Mouse (Mus musculus) spleen, adult 18-20 months (tissue): Measurements from ENCODE around the gene Myt1.

Source experiments
- DNase-seq, 2 experiments: peaks; one replicate each; pipeline ENCODE4 v3.0.0; 2022; ENCODE audit warnings: mixed read lengths in 2 of 2

Gene Myt1

DNA sequence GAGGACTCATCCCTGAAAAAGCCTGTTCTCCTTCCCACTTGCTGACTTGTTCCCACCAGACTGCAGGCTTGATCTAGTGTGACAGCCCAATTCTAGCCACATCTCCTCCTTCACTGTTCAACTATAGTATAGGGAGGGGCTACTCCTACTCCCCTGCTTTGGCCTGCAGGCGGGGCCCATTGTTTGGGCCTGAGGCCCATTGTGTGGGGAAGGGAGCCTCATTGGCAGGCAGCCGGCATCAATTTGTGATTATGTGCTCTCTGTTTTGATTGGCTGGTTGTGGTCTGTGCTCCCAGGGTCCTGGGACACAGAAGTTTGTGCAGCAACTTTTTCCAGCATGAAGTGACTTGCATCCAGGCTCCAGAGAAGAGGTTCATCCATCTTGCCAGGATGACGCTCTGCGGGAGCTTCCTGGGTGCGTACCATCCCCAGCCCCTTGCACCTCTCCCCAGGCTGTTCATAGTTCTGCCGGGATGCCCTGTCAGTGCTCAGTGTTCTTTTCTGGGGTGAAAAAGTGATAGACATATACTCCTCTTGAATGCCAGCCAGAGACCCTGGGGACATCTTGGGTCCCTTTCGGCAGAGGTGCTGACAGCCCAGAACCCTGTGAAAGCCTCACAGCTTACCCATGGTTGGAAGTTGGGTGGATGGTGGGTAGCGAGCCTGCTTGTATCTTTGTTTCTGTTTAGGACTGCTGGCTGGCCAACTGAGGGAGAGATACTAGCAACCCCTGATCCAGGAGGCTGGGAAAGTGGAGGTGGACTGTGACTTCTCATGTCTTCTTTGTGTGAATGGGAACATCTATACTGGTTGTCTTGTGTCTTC lies at the start of gene Myt1:
Myt1 (plus strand) TSS at position 327 of the 825 bp plus-strand sequence.
- DNase-seq = no peak

DNA sequence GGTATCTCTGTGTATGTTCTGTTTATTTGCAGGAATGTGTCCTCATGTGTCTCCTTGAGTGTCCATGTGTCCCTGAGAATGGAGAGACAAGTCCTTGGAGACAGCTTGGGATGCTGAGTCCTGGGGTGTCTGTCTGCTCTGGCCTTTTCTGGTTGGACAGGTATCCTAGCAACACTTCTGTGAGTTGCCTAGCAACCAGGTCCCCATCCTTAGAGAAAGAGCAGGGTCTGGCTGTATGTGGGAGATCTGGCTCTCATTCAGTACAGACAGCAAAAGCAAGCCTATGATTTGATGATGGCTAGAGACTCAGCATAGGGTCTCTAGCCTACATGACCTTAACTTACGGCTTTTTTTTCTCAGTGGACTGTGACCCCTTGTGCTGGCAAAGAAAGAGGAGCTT lies 49.4 kb upstream of the Myt1 start:
- no peak for DNase-seq

DNA sequence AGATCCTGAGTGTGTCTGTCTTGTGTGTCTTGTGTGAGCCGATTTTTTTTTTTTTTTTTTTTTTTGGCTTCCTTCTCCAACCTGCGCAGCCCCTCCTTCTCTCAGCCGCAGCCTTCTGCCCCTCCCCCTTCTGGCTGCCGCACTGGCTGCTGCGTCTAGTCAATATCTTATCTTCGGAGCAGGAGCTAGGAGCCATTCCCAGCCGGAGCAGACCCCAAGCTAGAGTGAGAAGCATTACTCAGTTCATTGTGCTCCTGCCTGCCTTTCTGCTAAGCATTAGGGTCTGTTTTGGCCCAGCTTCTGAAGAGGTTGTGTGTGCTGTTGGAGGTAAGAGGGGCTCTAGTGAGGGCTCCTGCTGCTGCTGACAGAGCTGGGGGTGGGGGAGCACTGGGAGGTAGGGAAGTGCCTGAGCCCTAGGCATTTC lies 48.2 kb upstream of the Myt1 start, which contains the start of gene Oprl1:
Oprl1 (plus strand) TSS at position 114 of the 424 bp plus-strand sequence.
- no peak for DNase-seq

DNA sequence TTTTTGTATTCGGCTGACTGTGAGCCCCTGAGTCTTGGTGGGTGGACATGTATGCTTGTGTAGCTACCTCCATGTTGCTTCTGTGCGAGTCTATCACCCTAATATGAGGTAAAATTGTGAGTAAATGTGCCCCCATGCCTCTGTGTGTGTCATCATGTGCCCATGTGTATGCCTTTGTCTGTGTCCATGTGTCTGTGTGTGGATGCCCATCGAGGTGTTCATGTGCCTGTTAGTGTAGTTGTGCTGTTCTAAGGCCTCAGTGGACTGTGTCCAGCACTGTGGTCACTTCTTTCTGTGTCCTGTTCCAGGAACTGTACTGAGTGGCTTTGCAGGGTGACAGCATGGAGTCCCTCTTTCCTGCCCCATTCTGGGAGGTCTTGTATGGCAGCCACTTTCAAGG lies 47.8 kb upstream of the Myt1 start:
- no peak for DNase-seq

DNA sequence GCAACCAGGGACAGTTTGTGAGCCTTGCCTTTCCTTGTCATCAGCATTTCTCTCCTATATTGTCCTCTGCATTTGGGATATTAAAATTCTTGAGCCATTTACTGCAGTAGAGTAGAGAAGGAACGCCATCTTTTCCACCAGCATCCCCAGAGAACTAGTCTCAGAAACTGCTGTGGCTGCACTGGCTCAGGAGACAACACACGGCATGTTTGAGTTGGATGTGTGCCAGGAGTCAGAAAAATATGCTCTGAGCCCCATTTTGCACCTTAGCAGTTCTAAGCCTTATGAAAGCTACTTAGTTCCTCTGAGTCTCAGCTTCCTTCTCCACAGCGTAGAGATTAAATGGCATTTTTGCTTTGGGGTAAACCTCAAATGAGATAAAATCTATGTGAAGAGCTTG lies 46.1 kb upstream of the Myt1 start:
- DNase-seq = no peak

DNA sequence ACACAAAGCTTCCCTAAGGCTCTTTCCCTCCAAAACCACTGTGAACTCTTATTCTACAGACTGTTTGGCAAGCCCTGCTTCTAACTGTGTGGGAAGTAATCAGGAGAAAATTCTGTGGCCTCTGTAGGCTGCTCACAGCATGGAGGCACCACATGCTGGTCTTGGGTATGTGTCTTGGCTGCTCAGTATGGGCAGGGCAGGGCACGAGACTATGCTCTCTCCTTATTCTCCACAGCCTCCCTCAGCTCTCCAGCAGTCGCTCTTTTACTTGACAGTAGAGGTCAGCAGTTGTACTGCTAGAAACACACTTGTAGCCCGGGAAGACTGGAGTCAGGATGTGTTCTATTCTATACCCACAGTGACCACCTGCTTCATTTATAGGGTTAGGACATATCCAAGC lies 43.1 kb upstream of the Myt1 start:
- no peak for DNase-seq

DNA sequence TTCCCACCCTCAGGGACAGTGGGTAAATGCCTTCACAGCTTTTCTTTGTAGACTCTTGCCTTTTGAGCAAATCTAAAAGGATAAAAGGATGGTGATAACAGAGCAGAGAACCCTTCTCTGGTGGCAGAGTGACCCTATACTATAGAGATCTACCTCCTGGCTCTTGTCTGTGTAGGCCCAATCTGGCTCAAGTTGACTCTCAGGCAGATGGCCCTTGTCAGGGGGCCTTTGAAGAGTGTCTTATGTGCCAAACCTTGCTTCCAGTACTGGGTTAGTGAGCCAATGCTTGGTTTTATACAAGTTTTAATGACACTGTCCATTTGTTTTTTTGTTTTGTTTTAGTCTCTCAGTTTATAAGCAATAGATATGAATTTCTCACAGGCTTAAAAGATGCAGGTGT lies 41.9 kb upstream of the Myt1 start:
- DNase-seq = no peak

DNA sequence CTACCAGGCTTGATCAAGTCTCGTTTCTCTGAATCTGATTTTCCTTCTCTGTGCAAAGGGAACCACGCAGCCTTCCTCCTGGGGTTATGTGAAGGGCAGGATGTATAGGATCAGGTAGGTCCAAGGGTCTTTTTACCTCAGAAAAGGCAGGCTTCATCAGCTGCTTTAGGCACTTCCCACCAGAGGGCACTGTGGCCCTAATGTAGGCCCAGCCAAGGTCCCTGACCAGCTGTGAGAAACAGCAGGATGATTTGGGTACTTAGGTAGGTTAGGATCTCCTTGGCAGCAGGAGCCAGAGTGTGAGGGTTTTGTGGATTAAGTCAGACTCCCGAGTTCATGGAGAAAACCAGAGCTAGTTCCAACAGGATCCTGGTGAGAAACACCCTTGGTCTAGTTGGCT lies 40.9 kb upstream of the Myt1 start:
- peak in 1 of 2 experiments; percentile 15 for DNase-seq

DNA sequence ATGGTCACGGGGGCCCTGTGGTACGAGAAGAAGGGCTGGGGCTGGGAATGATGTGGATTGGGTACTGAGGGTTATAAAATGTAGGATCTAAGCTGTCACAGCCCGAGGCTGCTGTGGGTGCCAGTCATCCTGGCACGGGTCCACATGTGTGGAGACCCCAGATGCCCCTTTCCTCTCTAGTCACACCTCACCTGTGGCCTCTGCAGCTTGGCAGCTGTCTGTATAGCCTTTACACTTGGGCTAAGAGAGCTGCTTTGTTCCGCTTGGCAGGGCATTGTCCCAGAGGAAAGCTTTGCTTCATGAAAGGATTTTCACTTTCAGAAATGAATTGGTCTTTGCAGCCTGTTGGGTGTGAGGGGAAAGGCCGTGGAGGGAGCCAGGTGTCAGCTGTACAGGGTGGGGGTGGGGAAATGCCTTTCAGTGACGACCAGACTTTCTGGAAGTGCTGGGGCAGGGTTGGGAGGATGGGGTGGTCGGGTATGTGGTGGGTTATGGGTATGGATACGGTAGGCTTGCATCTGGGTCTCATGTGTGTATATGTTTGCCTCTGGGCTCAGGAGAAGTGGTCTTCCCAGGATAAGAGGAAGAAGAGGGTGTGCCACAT lies 35.4 kb upstream of the Myt1 start:
- no peak for DNase-seq

DNA sequence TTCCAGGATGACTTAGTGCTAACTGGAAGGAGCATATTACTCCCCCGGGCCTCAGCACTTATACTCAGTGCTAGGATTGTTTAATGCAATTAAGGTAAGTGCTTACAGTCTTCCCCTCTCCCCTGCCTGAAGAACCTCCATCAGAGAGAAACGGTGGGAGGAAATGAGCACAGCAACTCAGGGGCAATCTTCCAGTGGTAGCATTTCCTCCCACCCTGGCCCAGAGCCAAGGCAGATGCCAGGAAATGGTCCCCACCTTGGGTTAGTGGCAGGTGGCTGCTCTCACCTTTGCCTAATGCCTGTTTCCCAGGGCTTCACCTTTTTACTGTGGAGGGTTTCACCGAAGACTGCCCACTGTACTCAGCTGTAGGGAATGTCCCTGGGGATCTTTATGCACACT lies 33.1 kb upstream of the Myt1 start:
- no peak for DNase-seq

DNA sequence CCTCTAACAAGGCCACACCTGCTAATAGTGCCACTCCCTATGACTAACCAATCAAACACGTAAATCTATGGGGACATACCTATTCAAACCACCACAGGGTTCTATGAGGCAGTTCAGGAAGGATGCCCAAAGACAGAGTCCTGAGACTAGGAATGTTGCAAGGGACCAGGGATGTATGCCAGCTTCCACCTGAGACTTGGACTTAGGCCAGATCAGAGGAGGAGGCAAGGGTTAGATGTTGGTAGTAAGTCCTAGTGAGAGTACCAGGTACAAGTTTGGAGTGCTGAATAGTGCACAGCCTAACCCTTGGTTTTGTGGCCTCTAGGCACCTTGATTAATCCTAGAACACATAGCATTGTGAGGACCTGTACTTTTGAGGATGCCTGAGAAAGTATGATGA lies 10.5 kb upstream of the Myt1 start:
- DNase-seq = no peak

DNA sequence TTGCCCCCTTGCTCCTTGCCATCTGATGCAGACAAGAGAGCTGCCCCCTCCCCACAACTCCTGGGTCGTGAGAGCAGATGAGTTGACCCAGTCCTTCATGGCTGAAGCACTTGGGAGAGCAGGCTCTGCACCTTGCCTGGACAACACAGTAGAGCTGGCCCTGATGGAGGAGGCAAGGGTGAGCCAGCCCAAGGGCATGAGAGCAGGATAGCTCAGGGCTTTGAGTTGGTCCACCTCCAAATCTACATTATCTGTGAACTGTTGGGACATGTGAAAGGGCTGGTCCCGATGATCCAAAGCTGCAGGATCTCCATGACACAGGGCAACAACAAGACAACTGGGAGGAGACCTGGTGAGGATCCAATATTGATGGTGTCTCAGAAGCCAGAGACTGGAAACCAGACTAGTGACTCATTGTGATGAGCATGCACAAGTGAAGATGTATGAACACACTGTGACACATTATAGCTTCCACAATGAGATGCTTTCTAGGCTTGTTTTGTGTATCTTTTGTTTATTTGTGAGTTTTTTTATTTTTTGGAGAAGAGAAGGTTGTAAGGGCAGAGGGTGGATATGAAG lies 4.9 kb upstream of the Myt1 start:
- DNase-seq = no peak

DNA sequence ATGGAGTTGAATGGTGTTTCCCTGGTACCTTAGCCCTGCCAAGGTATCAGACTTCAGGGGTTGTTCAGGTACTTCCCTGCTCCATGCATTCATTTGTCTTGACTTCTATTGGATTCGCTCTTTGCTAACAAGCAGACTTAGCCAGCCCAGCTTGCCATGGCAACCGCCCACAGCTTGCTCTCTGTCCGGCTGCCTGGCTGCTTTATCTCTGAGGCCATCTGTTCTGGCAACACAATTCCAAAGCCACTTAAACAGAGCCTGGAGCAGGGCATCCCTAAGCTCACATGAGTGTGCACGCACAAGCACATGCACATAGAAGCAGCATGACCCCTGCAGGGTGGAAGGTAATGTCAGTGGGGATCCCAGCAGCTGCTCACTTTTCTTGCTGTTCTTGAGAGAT lies 4.1 kb upstream of the Myt1 start:
- no peak for DNase-seq

DNA sequence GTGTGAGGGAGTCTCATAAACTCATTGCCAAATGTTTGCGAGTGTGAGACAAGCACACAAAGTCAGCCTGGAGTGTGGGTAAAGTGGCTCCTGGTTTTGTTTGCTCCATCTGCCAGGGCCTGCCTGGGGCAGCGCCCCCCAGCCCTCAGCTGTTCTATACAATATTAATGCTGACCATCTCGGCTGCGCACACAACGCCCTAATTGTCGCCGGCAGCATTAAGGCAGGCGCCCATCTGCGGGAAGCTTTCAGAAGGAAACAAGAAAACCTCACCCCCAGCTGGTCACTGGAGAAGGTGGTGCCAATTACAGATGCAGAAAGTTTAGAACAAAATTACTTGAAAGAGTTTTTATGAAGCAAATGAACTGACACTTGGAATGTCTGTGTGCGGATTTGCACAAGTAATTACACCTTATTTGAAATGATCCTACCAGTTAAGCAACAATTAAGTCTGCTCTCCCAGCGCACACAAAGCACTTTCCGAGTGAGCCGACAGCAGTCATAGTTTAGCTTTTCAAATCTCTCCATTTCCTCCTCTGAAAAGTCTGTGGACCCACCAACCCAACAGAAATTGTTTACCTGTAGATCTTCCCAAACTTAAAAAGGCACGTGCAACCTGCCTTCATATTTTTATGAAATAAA lies 875 bp downstream of the Myt1 start:
- DNase-seq = no peak

DNA sequence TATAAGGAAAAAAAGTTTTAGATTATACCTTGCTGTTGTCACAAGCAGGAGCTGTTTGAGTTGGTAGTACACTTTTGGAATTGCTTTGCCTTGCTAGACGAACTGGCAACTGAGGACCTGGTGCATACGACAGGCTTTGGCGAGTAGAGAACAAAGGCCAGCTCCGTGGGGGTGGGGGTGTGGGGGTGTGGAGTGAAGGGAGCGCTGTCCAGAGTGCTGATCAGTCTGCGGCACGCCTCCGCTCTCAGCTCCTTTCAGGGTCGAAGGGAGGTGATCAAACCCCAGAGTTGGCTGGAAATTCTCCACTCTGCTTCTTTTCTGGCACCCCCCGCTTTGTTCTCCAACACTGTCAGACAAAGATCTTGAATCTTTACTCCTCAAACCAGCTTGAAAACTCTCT lies 1.5 kb downstream of the Myt1 start:
- DNase-seq = no peak

DNA sequence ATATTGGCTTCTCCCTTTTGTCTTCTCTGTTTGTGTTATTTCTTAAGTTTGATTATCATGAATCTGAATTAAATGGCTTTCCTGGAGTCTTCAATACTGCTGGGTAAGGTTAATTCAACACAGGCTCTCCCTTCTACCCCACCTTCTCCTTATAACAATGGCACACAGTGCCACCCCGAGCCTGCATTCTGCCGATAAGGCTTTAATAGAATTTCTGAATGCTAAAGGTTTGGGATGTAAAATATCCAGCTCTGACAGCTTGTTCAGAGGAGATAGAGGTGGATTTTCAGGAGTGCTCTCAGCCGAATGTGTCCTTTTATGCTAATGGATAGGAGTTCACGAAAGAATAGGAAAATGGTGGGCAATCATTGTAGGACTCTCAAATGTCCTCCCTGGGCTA lies 2.1 kb downstream of the Myt1 start:
- no peak for DNase-seq

DNA sequence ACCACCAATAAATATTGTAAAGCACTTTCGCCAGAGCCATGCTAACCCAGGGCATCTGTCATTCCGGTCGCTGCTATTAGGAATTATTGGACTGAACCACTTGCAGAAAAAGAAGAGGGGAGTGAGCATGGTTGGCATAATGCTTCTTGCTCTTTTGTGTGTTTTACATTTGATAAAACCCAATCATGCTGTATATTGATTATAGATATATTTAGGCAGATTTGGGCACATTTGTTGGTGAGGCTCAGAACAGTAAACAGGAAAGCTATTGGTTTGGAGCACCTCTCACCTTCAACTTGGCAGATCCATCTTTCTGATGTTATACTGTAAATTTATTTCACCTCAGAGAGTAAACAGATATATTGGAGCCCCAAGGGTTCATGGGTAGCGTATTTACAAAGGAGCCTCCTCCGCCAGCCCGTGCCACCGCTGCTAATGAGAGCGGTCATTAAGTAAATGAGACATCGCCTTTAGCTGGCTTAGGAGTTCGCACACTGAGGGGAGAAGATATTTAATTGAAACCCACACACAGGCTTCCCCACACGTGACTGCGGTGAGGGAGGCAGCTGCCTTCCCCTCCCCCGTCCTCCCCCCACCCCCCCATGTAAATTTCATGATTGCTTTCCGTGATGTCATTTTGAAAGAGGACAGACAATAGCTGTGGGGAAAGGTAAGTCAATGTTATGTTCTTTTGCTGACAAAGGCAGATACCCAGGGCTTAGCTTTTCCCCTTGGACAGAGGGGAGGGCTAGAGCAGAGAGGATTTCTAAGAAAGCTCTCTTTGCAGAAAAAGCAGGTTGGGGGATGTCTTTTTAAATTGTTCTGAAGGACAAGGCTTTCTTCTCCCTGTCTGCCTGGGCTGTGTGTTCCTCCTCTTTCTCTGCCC lies 3.8 kb downstream of the Myt1 start:
- no peak for DNase-seq

DNA sequence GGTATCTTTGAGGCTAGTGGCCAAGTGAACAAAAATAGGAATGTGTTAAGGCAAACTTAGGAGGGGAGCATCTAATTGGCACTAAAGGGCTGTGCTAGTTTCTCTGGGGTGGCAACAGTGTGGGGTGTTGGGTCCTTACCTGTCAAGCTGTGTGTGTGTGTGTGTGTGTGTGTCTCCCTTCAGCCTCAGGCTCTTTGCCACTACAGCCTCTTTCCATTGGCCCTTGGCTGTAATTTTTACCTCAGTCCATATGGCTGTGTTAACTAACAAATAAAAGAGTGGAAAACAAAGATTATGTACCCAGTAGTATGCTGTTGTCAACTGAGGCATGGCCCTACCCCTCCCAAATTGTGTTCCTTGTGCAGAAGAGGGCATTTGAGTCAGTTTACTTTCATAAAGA lies 5.3 kb downstream of the Myt1 start:
- DNase-seq = no peak

DNA sequence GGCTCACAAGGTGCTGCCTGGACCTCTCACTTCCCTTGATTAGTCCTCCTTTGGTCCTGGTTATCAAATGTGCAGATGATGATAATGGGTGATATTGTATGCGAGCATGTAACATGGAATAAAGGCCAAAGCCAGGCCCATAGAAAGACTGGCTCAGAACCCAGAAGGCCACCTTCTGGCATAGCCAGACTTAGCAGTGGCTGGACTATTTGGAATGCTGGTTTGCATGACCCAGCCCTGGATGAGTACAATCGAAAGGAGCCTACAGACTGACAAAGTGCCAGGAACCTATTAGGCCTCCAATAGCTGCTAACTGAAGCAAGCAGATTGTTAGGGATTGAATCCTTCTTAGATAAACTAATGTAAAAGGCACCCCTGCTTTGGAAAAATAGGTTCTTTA lies 6.3 kb downstream of the Myt1 start:
- DNase-seq = no peak

DNA sequence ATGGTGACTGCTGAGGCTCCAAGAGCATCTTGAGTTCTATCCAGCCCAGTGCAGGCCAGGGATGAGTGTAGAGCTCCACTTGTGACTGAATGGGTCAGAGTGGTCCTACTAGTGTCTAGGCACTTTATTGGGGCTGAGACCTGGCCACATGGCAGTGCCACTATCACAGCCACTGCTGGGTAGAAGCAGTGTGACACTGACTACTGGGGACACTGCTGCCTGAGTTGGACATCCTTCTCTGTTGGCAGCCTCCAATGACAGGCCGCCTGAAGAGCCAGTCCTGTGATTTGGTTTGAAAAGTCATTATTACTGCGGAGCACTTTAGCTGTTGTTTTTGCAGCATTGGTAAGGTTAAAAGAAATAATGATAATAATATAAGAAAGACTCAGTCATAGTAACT lies 10.1 kb downstream of the Myt1 start:
- DNase-seq = no peak

DNA sequence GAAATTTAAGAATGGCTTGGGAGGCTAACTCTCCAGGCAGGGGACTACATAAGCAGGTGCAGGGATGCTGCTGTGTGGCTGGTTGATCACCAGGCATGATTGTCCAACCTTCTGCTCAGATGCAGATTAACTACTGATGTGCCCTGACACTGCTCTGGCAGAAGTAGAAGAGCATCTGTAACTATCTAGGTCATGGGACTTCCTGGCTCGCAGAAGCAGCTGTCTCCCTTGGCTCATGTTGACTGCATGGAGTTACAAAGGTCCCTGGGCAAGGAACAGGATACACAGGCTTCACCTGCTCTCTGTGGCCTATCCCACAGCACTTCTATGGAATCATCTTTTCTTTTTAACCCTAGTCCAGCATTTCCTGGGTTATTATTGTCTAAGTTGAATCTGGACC lies 12.7 kb downstream of the Myt1 start:
- no peak for DNase-seq

DNA sequence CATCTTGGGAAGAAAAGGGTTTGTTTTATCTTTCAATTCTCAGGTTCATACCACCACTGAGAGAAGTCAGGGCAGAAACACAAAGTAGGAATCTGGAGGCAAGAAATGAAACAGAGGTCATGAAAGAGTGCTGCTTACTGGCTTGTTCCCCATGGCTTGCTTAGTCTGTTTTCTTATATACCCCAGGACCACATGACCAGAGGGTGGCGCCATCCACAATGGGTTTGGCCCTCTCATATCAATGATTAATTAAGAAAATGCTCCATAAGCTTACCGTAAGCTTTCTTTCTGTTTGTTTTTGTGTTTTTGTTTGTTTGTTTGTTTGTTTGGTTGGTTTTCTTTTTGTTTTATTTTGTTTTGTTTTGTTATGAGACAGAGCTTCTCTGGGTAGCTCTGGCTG lies 14.6 kb downstream of the Myt1 start:
- DNase-seq = peak in 1 of 2 experiments; percentile 20

DNA sequence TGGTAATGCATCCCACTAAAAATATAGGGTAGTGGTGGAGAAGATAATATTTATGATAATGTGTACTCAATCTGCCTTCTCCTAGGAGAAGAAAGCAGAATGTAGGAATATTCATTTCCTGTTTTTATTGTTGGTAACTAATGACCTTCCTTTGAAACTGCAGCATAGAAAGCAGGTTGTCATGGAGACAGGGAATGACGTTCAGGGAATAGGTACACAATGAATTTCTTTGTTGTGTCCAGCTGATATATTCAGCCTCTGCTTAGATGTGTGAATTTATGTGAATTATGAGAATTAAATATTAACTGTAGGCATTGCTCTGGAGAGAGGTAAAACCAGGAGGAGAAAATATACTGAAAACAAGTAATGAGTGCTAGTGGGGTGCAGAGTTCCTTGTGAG lies 18.3 kb downstream of the Myt1 start:
- DNase-seq = no peak
